Mouse (Mus musculus): ENCODE results near the gene Hmgcs2. TPM values are rescaled to one million over a fixed set of nuclear protein-coding genes. Genes with fewer than 3 reads are reported as not detected.

The Hmgcs2 gene
- total and polyA plus RNA-seq, 3 experiments = not detected

- Histone ChIP-seq H3K4me3 (replicated peaks in 1 of 3; ENCODE audit: low read depth in 2 of 3, low read length in 2 of 3, poor library complexity in 1 of 3) (no peak overlapping the region), H3K36me3 (replicated peaks in 1 of 2; ENCODE audit: control insufficient read depth in 1 of 2, insufficient read depth in 1 of 2, low read length in 1 of 2) (no peaks in the 10 kb centered on the region), H3K9me3 (replicated peaks; ENCODE audit: low read length) (no peaks in the 10 kb centered on the region), H3K9ac (ENCODE audit: insufficient read depth, low read depth) (no peak overlapping the region), H3K27ac (ENCODE audit: insufficient read depth, low read depth) (no peak overlapping the region), H3K27me3 (replicated peaks) (no peaks in the 10 kb centered on the region), H3K4me1 (ENCODE audit: control insufficient read depth in 1 of 2, insufficient read depth in 2 of 2) (peaks cover 0 to 4% of the 10 kb centered on the region in 2 experiments; a peak in 2 of 4 replicates), H3K4me2 (ENCODE audit: insufficient read depth, low read depth, poor library complexity, severe bottlenecking) (no peak overlapping the region), H3K79me2 (replicated peaks; ENCODE audit: control insufficient read depth, extremely low read depth, insufficient read depth, poor library complexity, severe bottlenecking) (no peaks in the 10 kb centered on the region)
- in situ Hi-C loops (cut with MboI; ENCODE audit: low pct_ligation_motif_present, low pct_unique_long_range_greater_than_20kb, low sequenced_read_pairs) = no loop called here
- DNase-seq (ENCODE audit: extremely low read depth) = peak; percentile 44
- TF ChIP-seq SMC3 (IDR thresholded peaks at IDR 0.05; ENCODE audit: low read depth, low read length) (no peak), E2F4 (IDR thresholded peaks at IDR 0.05; ENCODE audit: insufficient replicate concordance, low read depth, low read length) (no peak), ZKSCAN1 (IDR thresholded peaks at IDR 0.05; ENCODE audit: borderline replicate concordance, low read depth, low read length) (no peak), TCF12 (IDR thresholded peaks at IDR 0.05; ENCODE audit: low read depth, low read length) (no peak), CHD1 (IDR thresholded peaks at IDR 0.05; ENCODE audit: low read depth, low read length) (no peak), USF2 (conservative IDR thresholded peaks at IDR 0.05; ENCODE audit: low read depth, low read length) (no peak), ZNF384 (IDR thresholded peaks at IDR 0.05; ENCODE audit: low read depth, low read length) (no peak), TBP (conservative IDR thresholded peaks at IDR 0.05; ENCODE audit: low read depth, low read length) (no peak), ETS1 (conservative IDR thresholded peaks at IDR 0.05; ENCODE audit: low read depth, low read length) (no peak), MXI1 (IDR thresholded peaks at IDR 0.05; ENCODE audit: low read depth, low read length) (no peak), NELFE (IDR thresholded peaks at IDR 0.05; ENCODE audit: low read depth, low read length) (no peak), CTCF (conservative IDR thresholded peaks at IDR 0.05 in 1 of 2, IDR thresholded peaks at IDR 0.05 in 1 of 2; ENCODE audit: low read depth in 2 of 2, low read length in 2 of 2) (no peak), EP300 (IDR thresholded peaks at IDR 0.05; ENCODE audit: low read length) (no peak), POLR2AphosphoS2 (IDR thresholded peaks at IDR 0.05; ENCODE audit: low read depth, low read length) (no peak), GABPA (IDR thresholded peaks at IDR 0.05; ENCODE audit: insufficient replicate concordance, low read depth, low read length) (no peak), ZMIZ1 (IDR thresholded peaks at IDR 0.05; ENCODE audit: low read depth, low read length) (no peak)
- dilution Hi-C loops (cut with MboI; ENCODE audit: extremely low pct_ligation_motif_present, extremely low pct_unique_long_range_greater_than_20kb, low sequenced_read_pairs) = no loop called here
Measured at GRCm38 (mm10) chr3:98254059-98254458, 26.2 kb upstream of the Hmgcs2 start.

- Histone ChIP-seq H3K4me1 (ENCODE audit: control insufficient read depth in 1 of 2, insufficient read depth in 2 of 2) (peaks cover 0 to 4% of the 10 kb centered on the region in 2 experiments; a peak in 2 of 4 replicates), H3K9ac (ENCODE audit: insufficient read depth, low read depth) (no peak overlapping the region), H3K27me3 (replicated peaks) (no peaks in the 10 kb centered on the region), H3K79me2 (replicated peaks; ENCODE audit: control insufficient read depth, extremely low read depth, insufficient read depth, poor library complexity, severe bottlenecking) (no peaks in the 10 kb centered on the region), H3K36me3 (replicated peaks in 1 of 2; ENCODE audit: control insufficient read depth in 1 of 2, insufficient read depth in 1 of 2, low read length in 1 of 2) (no peaks in the 10 kb centered on the region), H3K4me3 (replicated peaks in 1 of 3; ENCODE audit: low read depth in 2 of 3, low read length in 2 of 3, poor library complexity in 1 of 3) (no peak overlapping the region), H3K27ac (ENCODE audit: insufficient read depth, low read depth) (no peak overlapping the region), H3K9me3 (replicated peaks; ENCODE audit: low read length) (no peaks in the 10 kb centered on the region), H3K4me2 (ENCODE audit: insufficient read depth, low read depth, poor library complexity, severe bottlenecking) (no peak overlapping the region)
- DNase-seq (ENCODE audit: extremely low read depth) = no peak
- dilution Hi-C loops (cut with MboI; ENCODE audit: extremely low pct_ligation_motif_present, extremely low pct_unique_long_range_greater_than_20kb, low sequenced_read_pairs) = no loop called here
- in situ Hi-C loops (cut with MboI; ENCODE audit: low pct_ligation_motif_present, low pct_unique_long_range_greater_than_20kb, low sequenced_read_pairs) = no loop called here
- TF ChIP-seq TCF12 (IDR thresholded peaks at IDR 0.05; ENCODE audit: low read depth, low read length) (no peak), MAFK (IDR thresholded peaks at IDR 0.05; ENCODE audit: insufficient replicate concordance, low read length) (no peak), POLR2AphosphoS2 (IDR thresholded peaks at IDR 0.05; ENCODE audit: low read depth, low read length) (no peak), MXI1 (IDR thresholded peaks at IDR 0.05; ENCODE audit: low read depth, low read length) (no peak), JUND (conservative IDR thresholded peaks at IDR 0.05; ENCODE audit: low read depth, low read length) (no peak)
Measured at GRCm38 (mm10) chr3:98254656-98255583, 25.3 kb upstream of the Hmgcs2 start.

Data from CH12.LX (cell line).